Mouse (Mus musculus): ENCODE results near the gene Megf8.

DNA sequence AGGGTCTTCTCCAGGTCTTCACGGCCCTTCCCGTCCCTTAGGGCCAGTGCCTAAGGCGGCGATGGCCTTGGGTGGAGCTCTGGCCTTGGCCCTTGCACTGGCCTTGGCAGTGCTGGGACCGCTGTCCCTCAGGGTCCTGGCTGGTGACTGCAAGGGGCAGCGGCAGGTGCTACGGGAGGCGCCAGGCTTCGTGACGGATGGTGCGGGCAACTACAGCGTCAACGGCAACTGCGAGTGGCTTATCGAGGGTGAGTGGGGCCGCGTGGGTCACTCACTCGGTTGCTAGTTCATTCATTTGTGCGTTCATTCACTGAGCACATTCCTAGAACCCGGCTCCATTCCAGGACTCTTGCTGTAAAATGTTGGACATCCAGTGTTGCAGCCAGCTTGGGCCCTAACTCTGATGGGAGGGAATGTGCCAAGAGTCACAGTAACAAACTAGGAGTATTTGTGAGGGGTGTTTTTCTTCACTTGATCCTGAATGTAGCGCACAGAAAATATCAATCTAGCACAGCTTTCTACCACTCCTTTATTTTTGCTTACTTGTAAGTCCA, 559 bp downstream of the Megf8 start:
- TF ChIP-seq POLR2A (IDR thresholded peaks at IDR 0.05; ENCODE audit: extremely low read depth, insufficient read depth, low read length) (no peak), CTCF (IDR thresholded peaks at IDR 0.05; ENCODE audit: extremely low read depth, insufficient read depth, low read length) (no peak)
